Mouse (Mus musculus) adrenal gland, adult 8-10 months (tissue): ENCODE measurements around the gene Dcaf1. TPM values are rescaled to one million over a fixed set of nuclear protein-coding genes. Genes with fewer than 3 reads are reported as not detected.

Experiments used
- DNase-seq: peaks from one replicate; pipeline ENCODE4 v3.0.0; 2022
- total RNA-seq, 4 experiments: library from RNA; stranded (reverse); gene quantifications; 2 replicates each; pipeline ENCODE4 v1.2.4; 2022

Gene Dcaf1
- total RNA-seq, 4 experiments from 2014 or later = 32.4 to 50.2 (median 37.7) TPM

- DNase-seq = no peak
Measured at GRCm38 (mm10) chr9:106881071-106881755, 59.5 kb downstream of the Dcaf1 start.

GRCm38 (mm10) chr9:106882176-106882575 is 60.5 kb downstream of the Dcaf1 start:
- no peak for DNase-seq

GRCm38 (mm10) chr9:106883085-106883484 is 61.4 kb downstream of the Dcaf1 start:
- no peak for DNase-seq

GRCm38 (mm10) chr9:106884306-106884705 is 62.6 kb downstream of the Dcaf1 start:
- DNase-seq = no peak

- no peak for DNase-seq
Measured at GRCm38 (mm10) chr9:106884996-106885900, 63.6 kb downstream of the Dcaf1 start.

GRCm38 (mm10) chr9:106885901-106886731 is 64.4 kb downstream of the Dcaf1 start:
- no peak for DNase-seq

- DNase-seq = peak; percentile 97
Measured at GRCm38 (mm10) chr9:106886828-106887702, 65.4 kb downstream of the Dcaf1 start, which contains the start of gene Rbm15b. Gene Rbm15b, minus strand, starts transcription at chr9:106887428.

GRCm38 (mm10) chr9:106888346-106888745 is 66.7 kb downstream of the Dcaf1 start:
- no peak for DNase-seq

GRCm38 (mm10) chr9:106889321-106889720 is 67.6 kb downstream of the Dcaf1 start:
- no peak for DNase-seq

GRCm38 (mm10) chr9:106890496-106891240 is 69.0 kb downstream of the Dcaf1 start:
- peak; percentile 82 for DNase-seq

- no peak for DNase-seq
Measured at GRCm38 (mm10) chr9:106891341-106891741, 69.7 kb downstream of the Dcaf1 start.

GRCm38 (mm10) chr9:106891829-106892551 is 70.3 kb downstream of the Dcaf1 start, which contains the start of gene Manf:
Gene Manf, minus strand, starts transcription at chr9:106891979.
- DNase-seq = peak; percentile 99

GRCm38 (mm10) chr9:106892552-106892875 is 70.8 kb downstream of the Dcaf1 start:
- no peak for DNase-seq

GRCm38 (mm10) chr9:106893327-106893726 is 71.7 kb downstream of the Dcaf1 start:
- DNase-seq = no peak

- peak; percentile 57 for DNase-seq
Measured at GRCm38 (mm10) chr9:106898901-106899300, 77.2 kb downstream of the Dcaf1 start.

- no peak for DNase-seq
Measured at GRCm38 (mm10) chr9:106901596-106901995, 79.9 kb downstream of the Dcaf1 start.

- no peak for DNase-seq
Measured at GRCm38 (mm10) chr9:106903099-106903790, 81.6 kb downstream of the Dcaf1 start.

- DNase-seq = no peak
Measured at GRCm38 (mm10) chr9:106903791-106904134, 82.1 kb downstream of the Dcaf1 start.

- DNase-seq = no peak
Measured at GRCm38 (mm10) chr9:106906597-106906996, 84.9 kb downstream of the Dcaf1 start.

GRCm38 (mm10) chr9:106908174-106908573 is 86.5 kb downstream of the Dcaf1 start:
- no peak for DNase-seq
